Mouse (Mus musculus): ENCODE results near the gene Cfd.

DNA sequence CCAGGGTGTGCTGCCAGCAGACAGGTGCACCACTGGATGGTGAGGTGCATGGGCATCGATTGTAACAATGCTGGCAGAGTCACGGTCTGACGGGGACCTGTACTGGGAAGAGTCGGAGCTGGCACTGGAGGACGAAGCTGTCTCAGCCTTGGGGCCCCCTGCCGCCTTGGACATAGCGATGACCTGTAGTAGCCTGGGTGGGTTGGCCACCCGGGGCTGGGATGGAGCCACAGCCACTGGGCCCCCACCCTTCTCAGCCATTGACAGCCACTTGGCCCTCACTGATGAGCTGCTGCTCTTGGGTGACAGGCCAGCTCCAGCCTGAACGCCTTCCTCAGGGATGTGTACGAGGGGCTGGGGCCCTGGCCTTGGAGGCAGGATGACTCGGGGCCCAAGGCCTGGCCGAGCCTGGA is 25.5 kb upstream of the Cfd start:
- no peak for TF ChIP-seq ZC3H11A (IDR thresholded peaks at IDR 0.05; ENCODE audit: borderline replicate concordance, low read depth, low read length)
- no peak for TF ChIP-seq MAFK (IDR thresholded peaks at IDR 0.05; ENCODE audit: insufficient read depth, low read depth, low read length)
- TF ChIP-seq HCFC1 (IDR thresholded peaks at IDR 0.05; ENCODE audit: borderline replicate concordance, insufficient read depth, low read length), result no peak
- no peak for TF ChIP-seq ZNF384 (IDR thresholded peaks at IDR 0.05; ENCODE audit: low read depth, low read length)

Data from ES-E14 (cell line).